Mouse (Mus musculus) embryonic facial prominence, embryonic 10.5 days (tissue): ENCODE data around the gene Gdf3. TPM values are rescaled to one million over a fixed set of nuclear protein-coding genes. Genes with fewer than 3 reads are reported as not detected.
"Not testable (repeated sequence)": the region's sequence is repeated elsewhere in the genome, so short reads cannot be mapped to it uniquely, and the experiment has no call there.

ENCODE experiments used
- DNase-seq: peaks from one replicate; pipeline ENCODE4 v3.0.0-alpha.2; 2017; ENCODE audit warnings: low spot score
- H3K27ac ChIP-seq: fragments of 300-500 bp; sonication (generic); replicated peaks from 2 replicates; pipeline ENCODE4 v1.5.1; 2016; ENCODE audit warnings: mild to moderate bottlenecking
- H3K27me3 ChIP-seq: fragments of 300-500 bp; sonication (generic); replicated peaks from 2 replicates; pipeline ENCODE4 v1.6.1; 2016; ENCODE audit warnings: low read depth, mild to moderate bottlenecking; ENCODE audit not compliant: poor library complexity, severe bottlenecking
- H3K36me3 ChIP-seq: fragments of 300-500 bp; sonication (generic); replicated peaks from 2 replicates; pipeline ENCODE4 v1.6.1; 2016; ENCODE audit warnings: mild to moderate bottlenecking, moderate library complexity
- H3K4me1 ChIP-seq: fragments of 300-500 bp; sonication (generic); 2 replicates; pipeline ENCODE4 v1.6.1; 2016
- H3K4me3 ChIP-seq: fragments of 300-500 bp; sonication (generic); 2 replicates; pipeline ENCODE4 v1.5.1; 2016; ENCODE audit warnings: mild to moderate bottlenecking, moderate library complexity
- H3K9me3 ChIP-seq: fragments of 300-500 bp; sonication (generic); 2 replicates; pipeline ENCODE4 v1.6.1; 2016; ENCODE audit warnings: mild to moderate bottlenecking
- WGBS: fragments of 180-500 bp; shearing (Covaris S2); methylation state at CpG from one replicate; pipeline ENCODE4 v1.1.7; 2016; 5-methylcytosine and 5-hydroxymethylcytosine counted together
- polyA plus RNA-seq: library from polyadenylated mRNA; unstranded; fragments of >200 nt; fragmentation: Nextera tagmentation; extraction: Ambion mirVana; gene quantifications from 2 replicates; pipeline ENCODE4 v1.2.1, GENCODE M21; 2016

The Gdf3 gene
- polyA plus RNA-seq, 1 experiment from 2014 or later, result 0.06 TPM

GRCm38 (mm10) chr6:122577030-122577429 lies 32.9 kb downstream of the Gdf3 start:
- no peaks in the 10 kb centered on the region for H3K36me3 ChIP-seq
- no peaks in the 10 kb centered on the region for H3K9me3 ChIP-seq
- H3K4me1 ChIP-seq, result no peaks in the 10 kb centered on the region
- H3K27ac ChIP-seq, result no peak overlapping the region
- no peak overlapping the region for H3K4me3 ChIP-seq
- WGBS, result 91% methylated on average over 3 of the region's 3 CpGs
- no peaks in the 10 kb centered on the region for H3K27me3 ChIP-seq
- no peak for DNase-seq

DNA sequence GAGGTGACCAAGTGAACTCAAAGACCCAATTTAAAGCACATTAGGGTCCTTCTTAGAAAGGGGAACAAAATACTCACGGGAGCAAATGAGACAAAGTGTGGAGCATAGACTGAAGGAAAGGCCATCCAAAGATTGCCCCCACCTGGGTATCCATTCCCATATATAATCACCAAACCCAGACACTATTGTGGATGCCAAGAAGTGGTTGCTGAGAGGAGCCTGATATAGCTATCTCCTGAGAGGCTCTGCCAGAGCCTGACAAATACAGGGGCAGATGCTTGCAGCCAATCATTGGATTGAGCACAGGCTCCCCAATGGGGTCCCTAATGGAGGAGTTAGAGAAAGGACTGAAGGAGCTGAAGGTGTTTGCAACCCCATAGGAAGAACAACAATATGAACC lies 34.9 kb downstream of the Gdf3 start:
- H3K27ac ChIP-seq, H3K4me3 ChIP-seq, H3K27me3 ChIP-seq, H3K36me3 ChIP-seq, H3K4me1 ChIP-seq, H3K9me3 ChIP-seq, DNase-seq: not testable (repeated sequence)
- WGBS, result 84% methylated on average over 1 of the region's 1 CpGs

GRCm38 (mm10) chr6:122571617-122571959 lies 38.3 kb downstream of the Gdf3 start:
- Histone ChIP-seq H3K36me3 (no peaks in the 10 kb centered on the region), H3K27ac (no peak overlapping the region), H3K27me3 (no peaks in the 10 kb centered on the region), H3K9me3 (no peaks in the 10 kb centered on the region), H3K4me3 (no peak overlapping the region), H3K4me1 (no peaks in the 10 kb centered on the region)
- no peak for DNase-seq
- 87% methylated on average over 3 of the region's 3 CpGs for WGBS

GRCm38 (mm10) chr6:122570695-122571616 lies 38.9 kb downstream of the Gdf3 start:
- no peak for DNase-seq
- Histone ChIP-seq H3K4me1 (no peaks in the 10 kb centered on the region), H3K27me3 (no peaks in the 10 kb centered on the region), H3K4me3 (no peak overlapping the region), H3K36me3 (no peaks in the 10 kb centered on the region), H3K9me3 (no peaks in the 10 kb centered on the region), H3K27ac (no peak overlapping the region)
- WGBS, result 62% methylated on average over 8 of the region's 8 CpGs

GRCm38 (mm10) chr6:122569762-122570161 lies 40.1 kb downstream of the Gdf3 start:
- Histone ChIP-seq H3K36me3 (no peaks in the 10 kb centered on the region), H3K4me3 (no peak overlapping the region), H3K27ac (no peak overlapping the region), H3K4me1 (no peaks in the 10 kb centered on the region), H3K27me3 (no peaks in the 10 kb centered on the region), H3K9me3 (no peaks in the 10 kb centered on the region)
- WGBS, result 65% methylated on average over 1 of the region's 1 CpGs
- DNase-seq, result no peak

DNA sequence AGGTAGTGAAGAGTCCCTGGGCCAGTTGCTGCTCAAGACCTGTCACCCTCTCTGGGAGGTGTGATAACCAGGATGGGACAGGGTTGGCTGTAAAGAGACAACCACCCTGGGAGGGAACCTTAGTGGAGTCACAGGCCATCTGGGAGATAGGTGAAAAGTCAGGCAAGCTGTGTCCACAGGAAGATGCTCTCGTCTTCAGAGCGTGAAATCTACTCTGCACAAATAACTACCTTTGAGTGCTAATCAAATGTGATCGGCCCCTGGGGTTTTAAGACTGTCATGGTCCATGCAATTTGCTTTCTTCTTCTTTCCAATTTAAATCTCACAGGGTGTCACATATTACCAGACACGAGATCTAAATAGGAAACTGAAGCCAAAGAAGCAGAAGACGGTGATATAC lies 40.8 kb downstream of the Gdf3 start:
- WGBS, result 67% methylated on average over 5 of the region's 5 CpGs
- no peak for DNase-seq

DNA sequence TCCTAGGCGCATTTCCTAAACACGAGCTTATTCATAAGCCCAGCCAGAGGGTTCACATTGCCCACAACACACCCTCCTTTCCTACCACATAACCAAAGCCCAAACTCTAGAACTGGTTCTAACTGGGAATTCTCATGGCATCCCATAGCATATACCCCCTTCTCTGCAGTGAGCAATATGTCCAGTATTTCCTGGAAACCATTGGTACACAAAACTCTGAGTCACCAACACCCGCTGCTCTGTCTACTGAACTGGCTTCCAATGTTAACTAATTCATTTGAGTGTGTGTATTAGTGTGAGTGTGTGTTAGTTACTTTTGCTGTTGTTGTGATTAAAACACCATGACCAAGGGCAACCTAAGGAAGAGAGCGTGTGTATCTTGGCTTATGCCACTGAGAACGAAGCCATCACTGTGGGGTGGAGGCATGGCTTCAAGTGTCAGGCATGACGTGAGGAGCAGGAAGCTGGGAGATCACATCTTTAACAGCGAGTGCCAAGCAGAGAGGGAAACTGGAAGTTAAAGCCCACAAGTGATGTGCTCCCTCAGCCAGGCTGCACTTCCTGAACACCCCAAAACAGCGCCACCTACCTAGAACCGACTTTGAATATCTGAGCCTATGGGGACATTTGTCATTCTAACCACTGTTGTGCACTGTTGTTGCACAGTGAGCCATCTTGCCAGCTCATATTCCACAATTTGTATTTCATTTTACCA lies 44.7 kb downstream of the Gdf3 start:
- H3K36me3 ChIP-seq, result no peaks in the 10 kb centered on the region
- no peak overlapping the region for H3K4me3 ChIP-seq
- 88% methylated on average over 9 of the region's 9 CpGs for WGBS
- DNase-seq, result no peak
- no peaks in the 10 kb centered on the region for H3K9me3 ChIP-seq
- H3K27ac ChIP-seq, result no peak overlapping the region
- H3K4me1 ChIP-seq, result peaks cover 4% of the 10 kb centered on the region; the same call in 1 of the 2 replicates
- H3K27me3 ChIP-seq, result peaks cover 22% of the 10 kb centered on the region

More for the DNA sequence above, 40.8 kb downstream of the Gdf3 start:
- Histone ChIP-seq H3K36me3 (no peaks in the 10 kb centered on the region), H3K4me1 (no peaks in the 10 kb centered on the region), H3K27ac (no peak overlapping the region), H3K9me3 (no peaks in the 10 kb centered on the region), H3K27me3 (no peaks in the 10 kb centered on the region), H3K4me3 (no peak overlapping the region)

DNA sequence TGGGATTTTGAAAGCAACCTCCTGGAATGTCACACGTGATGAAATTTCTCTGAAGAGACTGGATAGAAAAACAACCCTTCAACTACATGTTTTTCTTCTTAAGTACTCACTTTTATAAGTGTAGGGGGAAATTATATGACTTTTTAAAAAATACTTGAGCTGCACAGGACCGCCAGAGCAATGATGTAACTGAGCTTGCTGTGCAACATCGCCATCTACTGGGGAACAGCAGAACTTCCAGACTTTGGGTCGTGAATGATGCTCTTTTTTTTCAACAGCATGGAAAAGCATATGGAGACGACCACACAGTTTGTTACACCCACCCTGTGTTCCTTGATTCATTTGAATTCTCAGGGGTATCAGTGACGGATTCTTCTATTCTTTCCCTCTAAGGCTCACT lies 47.4 kb downstream of the Gdf3 start:
- 3% methylated on average over 6 of the region's 6 CpGs for WGBS
- Histone ChIP-seq H3K36me3 (no peaks in the 10 kb centered on the region), H3K4me3 (no peak overlapping the region), H3K27ac (no peak overlapping the region), H3K9me3 (no peaks in the 10 kb centered on the region), H3K4me1 (peaks cover 12% of the 10 kb centered on the region), H3K27me3 (peaks cover 22% of the 10 kb centered on the region)
- DNase-seq, result peak; percentile 68

DNA sequence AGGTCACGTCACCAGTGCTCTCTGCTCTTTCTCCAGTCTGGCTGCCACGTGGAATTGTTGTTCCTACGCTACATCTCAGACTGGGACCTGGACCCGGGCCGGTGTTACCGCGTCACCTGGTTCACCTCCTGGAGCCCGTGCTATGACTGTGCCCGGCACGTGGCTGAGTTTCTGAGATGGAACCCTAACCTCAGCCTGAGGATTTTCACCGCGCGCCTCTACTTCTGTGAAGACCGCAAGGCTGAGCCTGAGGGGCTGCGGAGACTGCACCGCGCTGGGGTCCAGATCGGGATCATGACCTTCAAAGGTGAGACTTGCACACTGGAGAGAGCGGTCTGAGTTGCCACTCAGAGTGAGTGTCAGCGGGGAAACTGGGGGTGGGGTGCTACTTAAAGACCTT lies 48.9 kb downstream of the Gdf3 start:
- no peak overlapping the region for H3K27ac ChIP-seq
- H3K4me3 ChIP-seq, result no peak overlapping the region
- H3K9me3 ChIP-seq, result no peaks in the 10 kb centered on the region
- 83% methylated on average over 20 of the region's 20 CpGs for WGBS
- H3K4me1 ChIP-seq, result peaks cover 12% of the 10 kb centered on the region
- no peak for DNase-seq
- H3K36me3 ChIP-seq, result no peaks in the 10 kb centered on the region
- H3K27me3 ChIP-seq, result peaks cover 25% of the 10 kb centered on the region

DNA sequence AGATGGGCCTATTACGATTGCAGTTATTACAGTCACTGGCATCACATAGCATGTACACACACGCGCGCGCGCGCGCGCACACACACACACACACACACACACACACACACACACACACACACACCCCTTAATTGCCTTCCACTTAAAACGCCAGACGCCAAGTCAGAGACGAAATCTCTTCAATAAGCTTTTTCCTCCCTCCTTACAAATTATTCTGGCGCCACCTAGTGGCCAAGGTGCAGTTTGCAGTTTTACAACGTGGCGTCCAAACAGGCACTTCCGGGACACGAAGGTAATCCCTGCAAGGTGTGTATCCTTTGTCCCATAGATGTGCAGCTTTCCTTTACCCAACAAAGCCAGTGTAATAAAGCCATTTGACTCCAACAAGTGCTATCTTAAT lies 49.5 kb downstream of the Gdf3 start:
- WGBS, result 14% methylated on average over 17 of the region's 17 CpGs
- Histone ChIP-seq H3K4me3 (peak overlapping the region; percentile 40), H3K27me3 (peaks cover 30% of the 10 kb centered on the region), H3K36me3 (no peaks in the 10 kb centered on the region), H3K27ac (no peak overlapping the region), H3K9me3 (no peaks in the 10 kb centered on the region), H3K4me1 (peaks cover 12% of the 10 kb centered on the region)
- DNase-seq, result peak; percentile 82

- Histone ChIP-seq H3K27ac (no peak overlapping the region), H3K9me3 (no peaks in the 10 kb centered on the region), H3K36me3 (no peaks in the 10 kb centered on the region), H3K4me3 (0 out of 2 replicates have a peak overlapping the region, but pooled peaks have one; percentile 23), H3K27me3 (peaks cover 22% of the 10 kb centered on the region), H3K4me1 (peaks cover 12% of the 10 kb centered on the region)
- WGBS, result 26% methylated on average over 15 of the region's 15 CpGs
- peak; percentile 39 for DNase-seq
Measured at GRCm38 (mm10) chr6:122556959-122557561, 52.8 kb downstream of the Gdf3 start.
